Mouse (Mus musculus): ENCODE results near the gene Acsl5.

Gene Acsl5

GRCm38 (mm10) chr19:55239766-55240426 is 11.8 kb upstream of the Acsl5 start:
- DNase-seq (ENCODE audit: low spot score in 2 of 2), result no peak

GRCm38 (mm10) chr19:55241186-55241645 is 10.5 kb upstream of the Acsl5 start, which contains the start of gene Gucy2g:
Gucy2g (minus strand) TSS chr19:55241236.
- DNase-seq (ENCODE audit: low spot score in 2 of 2), result no peak

DNA sequence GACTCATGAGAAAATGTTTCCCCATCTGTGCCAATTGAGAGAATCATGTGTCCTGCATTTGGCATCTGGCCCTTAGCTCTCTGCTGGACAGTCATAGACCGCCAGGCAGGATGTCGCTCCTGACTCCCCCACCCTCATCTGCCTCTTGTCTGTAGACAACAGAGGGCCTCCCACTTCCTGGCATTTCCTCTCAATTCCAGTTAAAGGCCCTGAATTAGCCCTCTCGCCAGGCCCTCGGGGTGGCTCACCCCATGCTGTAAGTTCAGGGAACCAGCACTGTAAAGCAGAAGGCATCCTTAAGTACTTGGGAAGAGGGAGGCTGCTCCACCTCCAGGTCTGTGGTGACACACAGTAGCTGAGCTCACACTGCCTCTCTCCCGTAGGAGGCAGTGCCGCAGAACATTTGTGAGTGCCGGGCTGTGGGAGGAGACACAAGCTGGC is 6.9 kb upstream of the Acsl5 start:
- DNase-seq (ENCODE audit: low spot score in 2 of 2), result no peak

GRCm38 (mm10) chr19:55247563-55247962 is 4.2 kb upstream of the Acsl5 start:
- no peak for DNase-seq (ENCODE audit: low spot score in 2 of 2)

- DNase-seq (ENCODE audit: low spot score in 2 of 2), result no peak
These were observed 3.7 kb upstream of the Acsl5 start for GRCm38 (mm10) chr19:55247991-55248520.

DNA sequence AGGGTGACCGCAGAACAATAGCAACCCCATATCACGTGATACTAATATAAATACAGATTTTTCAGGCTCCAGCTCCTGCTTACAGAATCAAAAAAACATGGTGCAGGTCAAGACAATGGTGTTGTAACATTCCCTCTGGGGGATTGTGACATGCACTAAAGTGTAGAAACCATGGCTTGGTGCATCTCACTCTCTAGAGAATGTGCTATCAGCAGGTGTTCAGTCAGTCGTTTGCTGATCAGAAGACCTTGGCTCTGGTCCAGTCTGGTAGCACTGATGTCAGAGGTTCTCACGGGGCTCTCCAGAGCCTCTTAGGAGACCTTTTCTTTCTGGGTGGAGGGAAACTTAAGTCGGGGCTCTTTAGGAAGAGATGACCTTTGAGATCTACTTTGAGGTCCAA is 1.3 kb upstream of the Acsl5 start:
- DNase-seq (ENCODE audit: low spot score in 2 of 2), result no peak

GRCm38 (mm10) chr19:55253239-55253569 is 1.5 kb downstream of the Acsl5 start:
- DNase-seq (ENCODE audit: low spot score in 2 of 2), result no peak

DNA sequence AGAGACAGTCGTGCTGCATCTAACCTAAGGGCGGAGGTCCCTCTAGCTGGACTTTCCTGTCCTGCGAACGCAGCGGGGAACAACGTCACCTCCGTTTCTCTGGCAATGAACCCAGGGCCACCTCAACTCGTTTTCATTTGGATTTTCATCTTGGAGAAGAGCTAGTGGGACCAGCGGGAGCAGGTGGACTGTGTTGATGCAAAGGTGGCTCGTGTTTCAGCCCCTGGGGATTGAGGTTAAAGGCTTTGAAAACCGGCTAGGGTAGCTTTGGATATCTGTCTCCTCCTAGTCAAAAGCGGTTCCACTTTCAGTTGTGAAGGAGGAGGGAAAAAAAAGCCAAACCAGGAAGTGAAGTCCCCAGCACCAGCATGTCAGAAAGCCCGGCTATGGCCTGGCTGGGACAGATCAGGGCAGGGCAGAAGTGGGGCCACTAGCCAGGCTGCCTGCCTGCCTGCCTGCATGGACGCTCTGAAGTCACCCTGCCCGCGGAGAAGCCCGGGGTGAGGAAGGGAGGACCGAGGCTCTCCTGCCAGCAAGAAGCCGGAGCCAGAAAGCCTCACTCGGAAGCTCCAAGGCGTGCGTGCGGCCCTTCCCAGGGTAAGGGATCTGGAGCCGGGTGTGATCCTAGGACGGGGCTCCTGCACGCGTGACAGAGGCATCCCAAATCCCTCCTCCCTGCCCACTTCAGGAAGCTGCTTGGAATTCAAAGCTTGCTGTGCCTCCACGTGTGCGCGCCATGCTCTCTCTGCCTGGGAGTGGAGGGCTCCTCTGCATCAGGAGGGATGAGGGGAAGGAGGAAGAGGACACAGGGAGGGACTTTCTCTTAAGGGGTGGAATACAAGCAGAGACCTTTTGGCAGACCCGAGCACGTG is 2.1 kb downstream of the Acsl5 start:
- DNase-seq (ENCODE audit: low spot score in 2 of 2), result peak in 1 of 2 experiments; percentile 32

DNA sequence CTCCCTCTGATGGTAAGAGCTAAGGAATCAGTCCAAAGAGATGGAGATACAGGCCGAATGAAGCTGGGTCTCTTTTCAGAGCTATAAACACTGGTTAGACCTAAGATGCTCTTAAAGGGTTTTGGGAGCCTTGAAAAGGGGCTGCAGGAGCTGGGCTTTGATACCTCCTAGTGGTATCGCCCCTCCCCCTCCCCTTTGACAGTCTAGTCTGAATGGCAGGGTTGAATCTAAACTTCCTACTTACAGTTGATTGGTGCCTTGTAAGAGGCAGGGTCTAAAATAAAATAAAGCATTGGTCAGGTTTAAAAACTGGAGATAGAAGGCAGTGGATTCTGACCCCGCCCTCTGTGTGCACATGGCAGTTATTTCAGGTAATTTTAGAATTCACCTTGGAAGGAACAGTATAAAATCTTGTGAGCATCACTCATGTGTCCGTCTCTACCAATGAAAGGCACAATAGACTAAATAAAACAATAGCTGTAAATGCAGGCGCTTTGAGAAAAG is 2.8 kb downstream of the Acsl5 start:
- no peak for DNase-seq (ENCODE audit: low spot score in 2 of 2)

- DNase-seq (ENCODE audit: low spot score in 2 of 2), result no peak
These were observed 4.4 kb downstream of the Acsl5 start for GRCm38 (mm10) chr19:55256156-55256555.

- DNase-seq (ENCODE audit: low spot score in 2 of 2), result no peak
These were observed 6.1 kb downstream of the Acsl5 start for GRCm38 (mm10) chr19:55257656-55258375.

- DNase-seq (ENCODE audit: low spot score in 2 of 2), result no peak
These were observed 6.8 kb downstream of the Acsl5 start for GRCm38 (mm10) chr19:55258514-55258913.

GRCm38 (mm10) chr19:55260389-55261184 is 8.8 kb downstream of the Acsl5 start:
- no peak for DNase-seq (ENCODE audit: low spot score in 2 of 2)

DNA sequence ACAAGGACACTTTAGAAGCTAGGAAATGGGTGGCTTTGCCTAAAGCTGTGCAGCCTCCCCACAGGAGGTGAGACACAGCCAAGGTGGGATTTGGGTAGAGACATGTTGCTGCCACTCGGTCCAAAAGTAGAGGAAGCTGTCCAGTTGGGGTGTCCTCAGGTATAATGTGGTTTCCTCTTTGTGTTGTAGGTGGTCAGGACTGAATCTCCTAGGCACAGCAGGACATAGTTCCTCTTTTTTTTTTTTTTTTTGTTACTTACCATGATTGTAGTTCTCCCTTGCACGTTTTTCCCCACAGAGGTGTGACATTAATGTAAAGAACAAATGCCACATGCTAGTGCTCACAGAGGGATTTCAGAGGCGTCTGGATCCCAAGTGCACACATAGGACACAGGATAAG is 13.5 kb downstream of the Acsl5 start:
- DNase-seq (ENCODE audit: low spot score in 2 of 2), result no peak

DNA sequence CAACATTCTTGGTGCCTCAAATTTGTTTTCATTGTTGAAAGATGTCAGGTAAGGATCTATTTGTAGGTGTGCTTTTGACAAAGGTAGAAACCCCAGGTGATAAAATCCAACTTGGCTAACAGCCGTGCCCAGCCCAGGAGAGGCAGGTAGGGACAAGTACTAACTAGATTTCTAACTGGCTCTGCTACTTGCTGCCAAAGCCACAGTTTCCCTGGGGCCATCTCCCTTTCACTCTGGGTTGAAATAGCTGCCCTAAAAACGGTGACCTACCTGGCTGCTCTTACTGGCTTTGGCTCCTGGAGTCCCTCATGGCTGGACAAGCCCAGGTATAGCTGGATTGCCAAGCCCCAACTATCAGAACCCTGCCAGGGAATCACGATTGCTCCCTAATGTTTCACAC is 15.0 kb downstream of the Acsl5 start:
- DNase-seq (ENCODE audit: low spot score in 2 of 2), result no peak

DNA sequence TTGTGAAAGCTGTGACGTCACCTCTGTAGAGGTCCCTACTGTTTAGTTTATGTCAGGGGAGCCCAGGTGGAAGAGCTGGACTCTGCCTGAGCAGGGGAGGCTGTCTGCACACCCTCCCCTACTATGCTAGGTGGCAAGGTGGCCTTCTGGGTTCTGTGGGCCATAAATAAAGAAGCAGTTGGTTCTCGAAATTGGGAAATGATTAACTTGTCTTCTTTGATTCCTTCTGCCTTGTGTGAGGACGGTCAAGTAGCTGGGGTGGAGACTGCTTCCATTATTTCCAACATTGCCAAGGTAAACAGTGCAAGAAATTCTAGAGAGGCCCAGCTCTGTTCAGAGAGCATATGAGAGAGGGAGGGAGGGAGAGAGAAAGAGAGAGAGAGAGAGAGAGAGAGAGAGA is 16.4 kb downstream of the Acsl5 start:
- no peak for DNase-seq (ENCODE audit: low spot score in 2 of 2)

GRCm38 (mm10) chr19:55269051-55269450 is 17.3 kb downstream of the Acsl5 start:
- no peak for DNase-seq (ENCODE audit: low spot score in 2 of 2)

DNA sequence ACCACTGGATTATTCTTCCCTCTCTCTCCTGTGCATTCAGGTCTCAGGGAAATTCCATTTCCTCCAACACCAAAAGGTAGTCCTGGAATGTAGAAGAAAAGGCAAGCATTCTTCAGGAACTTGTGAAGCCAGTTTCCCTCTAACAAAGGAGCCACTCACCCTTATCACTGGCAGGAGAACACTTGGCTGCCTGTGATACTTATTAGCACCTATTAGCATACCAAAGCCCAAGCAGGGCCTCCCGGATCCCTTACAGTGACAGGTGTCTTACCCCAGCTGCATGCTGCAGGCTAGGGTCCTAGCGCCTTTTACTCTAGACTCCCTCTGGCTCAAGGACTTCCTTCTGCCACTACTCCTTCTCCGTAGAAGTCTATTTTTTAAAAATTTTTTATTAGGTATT is 19.7 kb downstream of the Acsl5 start:
- no peak for DNase-seq (ENCODE audit: low spot score in 2 of 2)

DNA sequence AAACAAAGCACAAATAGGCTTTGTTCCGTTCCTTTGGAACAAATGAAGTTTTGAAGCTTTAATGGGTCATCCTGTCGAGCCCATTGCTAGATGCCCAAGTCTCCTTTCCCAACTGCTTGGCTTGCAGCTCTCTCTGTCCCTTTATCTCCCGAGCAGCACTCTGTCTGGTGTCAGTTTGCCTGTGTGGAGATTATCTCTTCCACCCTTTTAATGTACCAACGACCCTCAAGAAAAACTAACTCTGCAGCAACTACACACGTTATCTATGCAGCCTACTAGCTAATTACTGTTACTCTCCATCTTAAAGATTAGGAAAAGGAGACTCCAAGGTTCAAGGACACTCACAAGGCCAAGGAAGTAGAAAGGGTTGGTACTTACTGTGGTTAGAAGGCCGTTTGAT is 21.6 kb downstream of the Acsl5 start:
- DNase-seq (ENCODE audit: low spot score in 2 of 2), result no peak

GRCm38 (mm10) chr19:55276100-55276499 is 24.4 kb downstream of the Acsl5 start:
- no peak for DNase-seq (ENCODE audit: low spot score in 2 of 2)

GRCm38 (mm10) chr19:55276770-55277169 is 25.0 kb downstream of the Acsl5 start:
- DNase-seq (ENCODE audit: low spot score in 2 of 2), result no peak

All from frontal cortex, postnatal 25 days (tissue).